Mouse (Mus musculus): ENCODE results near the gene Ccpg1os. TPM values are rescaled to one million over a fixed set of nuclear protein-coding genes. Genes with fewer than 3 reads are reported as not detected.

The Ccpg1os gene
- polyA plus RNA-seq (2014; fragmentation: Nextera tagmentation; extraction: Ambion mirVana): 12.7 and 16.7 TPM in 2 replicates

- no peak within 1 kb of the TSS for H3K27ac ChIP-seq (replicated peaks; ENCODE audit: low read depth, low read length)
- H3K36me3 ChIP-seq (replicated peaks; ENCODE audit: control insufficient read depth, insufficient read depth, low read depth, low read length): no peaks in the 10 kb centered on the region
- no peaks in the 10 kb centered on the region for H3K4me1 ChIP-seq (ENCODE audit: control insufficient read depth, insufficient read depth, low read length)
- H3K4me2 ChIP-seq (ENCODE audit: low read depth, low read length): peak within 1 kb of the TSS; percentile 77
- H3K9me3 ChIP-seq (replicated peaks; ENCODE audit: control insufficient read depth, low read length): no peaks in the 10 kb centered on the region
- no peaks in the 10 kb centered on the region for H3K27me3 ChIP-seq (ENCODE audit: control insufficient read depth, insufficient read depth, low read length)
- ATAC-seq (replicated peaks; ENCODE audit: insufficient number of reproducible peaks, low FRiP score, low TSS enrichment, low read depth) (peak; percentile 98), DNase-seq (ENCODE audit: low spot score) (peak; percentile 98)
- peak within 1 kb of the TSS; percentile 69 for H3K9ac ChIP-seq (replicated peaks; ENCODE audit: low read length)
- under 1% methylated on average over 86 of the region's 88 CpGs for WGBS
- H3K4me3 ChIP-seq (ENCODE audit: low read depth, low read length): peak within 1 kb of the TSS; percentile 58
Observed at GRCm38 (mm10) chr9:72985250-72986220, at the start of gene Ccpg1os, which contains the start of gene Ccpg1. Gene Ccpg1os, minus strand, starts transcription at chr9:72985382. Gene Ccpg1, plus strand, starts transcription at chr9:72985429.

DNA sequence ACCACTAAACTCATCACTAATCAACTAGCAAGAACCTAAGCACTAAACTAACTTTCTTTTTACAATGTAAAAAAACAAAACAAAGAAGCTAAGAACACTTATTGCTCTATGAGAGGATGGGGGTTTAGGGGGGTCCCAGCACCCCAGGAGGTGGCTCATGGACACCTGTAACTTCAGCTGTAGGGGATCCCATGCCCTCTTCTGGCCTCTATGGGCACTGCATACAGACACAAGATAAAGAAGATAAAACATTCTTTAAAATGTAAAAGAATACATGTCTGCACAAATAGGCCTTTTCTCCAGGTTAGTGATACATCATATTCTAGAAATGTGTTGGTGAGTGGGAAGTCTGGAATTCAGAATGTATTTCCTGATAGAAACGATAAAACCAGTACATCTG lies 48.2 kb upstream of the Ccpg1os start:
- no peaks in the 10 kb centered on the region; the same call in 1 of the 2 replicates for H3K36me3 ChIP-seq (replicated peaks; ENCODE audit: control insufficient read depth, insufficient read depth, low read depth, low read length)
- 97% methylated on average over 1 of the region's 1 CpGs for WGBS

DNA sequence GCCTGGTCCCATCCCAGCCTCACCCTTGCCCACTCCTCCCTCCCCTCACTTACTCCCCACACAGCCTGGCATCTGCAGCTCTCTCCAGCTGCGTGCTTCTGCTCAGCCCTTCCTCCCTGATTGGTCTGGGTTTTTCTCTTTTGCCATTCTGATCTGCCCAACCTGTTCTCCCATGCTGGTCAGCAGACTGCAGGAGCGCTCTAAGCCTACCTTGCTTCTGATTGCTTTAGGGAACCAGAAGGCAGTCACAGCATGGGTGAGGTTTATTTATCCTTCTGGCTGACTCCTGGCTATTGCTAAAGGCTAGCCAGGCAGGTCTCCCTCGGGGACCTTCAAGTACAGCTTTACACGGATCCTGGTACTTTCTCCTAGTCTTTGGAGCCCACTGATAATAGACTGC lies 46.2 kb upstream of the Ccpg1os start:
- Histone ChIP-seq H3K27me3 (ENCODE audit: control insufficient read depth, insufficient read depth, low read length) (no peaks in the 10 kb centered on the region), H3K9me3 (replicated peaks; ENCODE audit: control insufficient read depth, low read length) (no peaks in the 10 kb centered on the region), H3K9ac (replicated peaks; ENCODE audit: low read length) (no peak overlapping the region), H3K36me3 (replicated peaks; ENCODE audit: control insufficient read depth, insufficient read depth, low read depth, low read length) (no peaks in the 10 kb centered on the region; the same call in 1 of the 2 replicates), H3K4me2 (ENCODE audit: low read depth, low read length) (no peak overlapping the region), H3K27ac (replicated peaks; ENCODE audit: low read depth, low read length) (no peak overlapping the region), H3K4me1 (ENCODE audit: control insufficient read depth, insufficient read depth, low read length) (no peaks in the 10 kb centered on the region), H3K4me3 (ENCODE audit: low read depth, low read length) (no peak overlapping the region)
- DNase-seq (ENCODE audit: low spot score): no peak
- no peak for ATAC-seq (replicated peaks; ENCODE audit: insufficient number of reproducible peaks, low FRiP score, low TSS enrichment, low read depth)
- WGBS: 81% methylated on average over 4 of the region's 4 CpGs

More for the DNA sequence above, 48.2 kb upstream of the Ccpg1os start:
- H3K9me3 ChIP-seq (replicated peaks; ENCODE audit: control insufficient read depth, low read length): no peaks in the 10 kb centered on the region
- no peak overlapping the region for H3K4me3 ChIP-seq (ENCODE audit: low read depth, low read length)
- H3K9ac ChIP-seq (replicated peaks; ENCODE audit: low read length): no peak overlapping the region
- H3K4me1 ChIP-seq (ENCODE audit: control insufficient read depth, insufficient read depth, low read length): no peaks in the 10 kb centered on the region
- no peaks in the 10 kb centered on the region for H3K27me3 ChIP-seq (ENCODE audit: control insufficient read depth, insufficient read depth, low read length)
- DNase-seq (ENCODE audit: low spot score) (no peak), ATAC-seq (replicated peaks; ENCODE audit: insufficient number of reproducible peaks, low FRiP score, low TSS enrichment, low read depth) (no peak)
- H3K4me2 ChIP-seq (ENCODE audit: low read depth, low read length): no peak overlapping the region
- no peak overlapping the region for H3K27ac ChIP-seq (replicated peaks; ENCODE audit: low read depth, low read length)

GRCm38 (mm10) chr9:73030443-73030842 lies 45.3 kb upstream of the Ccpg1os start:
- Histone ChIP-seq H3K9ac (replicated peaks; ENCODE audit: low read length) (no peak overlapping the region), H3K4me2 (ENCODE audit: low read depth, low read length) (no peak overlapping the region), H3K27ac (replicated peaks; ENCODE audit: low read depth, low read length) (no peak overlapping the region), H3K36me3 (replicated peaks; ENCODE audit: control insufficient read depth, insufficient read depth, low read depth, low read length) (no peaks in the 10 kb centered on the region; the same call in 1 of the 2 replicates), H3K9me3 (replicated peaks; ENCODE audit: control insufficient read depth, low read length) (no peaks in the 10 kb centered on the region), H3K4me3 (ENCODE audit: low read depth, low read length) (no peak overlapping the region), H3K4me1 (ENCODE audit: control insufficient read depth, insufficient read depth, low read length) (no peaks in the 10 kb centered on the region), H3K27me3 (ENCODE audit: control insufficient read depth, insufficient read depth, low read length) (no peaks in the 10 kb centered on the region)
- ATAC-seq (replicated peaks; ENCODE audit: insufficient number of reproducible peaks, low FRiP score, low TSS enrichment, low read depth): no peak
- no peak for DNase-seq (ENCODE audit: low spot score)
- 82% methylated on average over 1 of the region's 1 CpGs for WGBS

- peak; percentile 65; the same call in 1 of the 2 replicates for ATAC-seq (replicated peaks; ENCODE audit: insufficient number of reproducible peaks, low FRiP score, low TSS enrichment, low read depth)
- Histone ChIP-seq H3K27ac (replicated peaks; ENCODE audit: low read depth, low read length) (no peak overlapping the region), H3K9me3 (replicated peaks; ENCODE audit: control insufficient read depth, low read length) (no peaks in the 10 kb centered on the region), H3K36me3 (replicated peaks; ENCODE audit: control insufficient read depth, insufficient read depth, low read depth, low read length) (no peaks in the 10 kb centered on the region), H3K9ac (replicated peaks; ENCODE audit: low read length) (no peak overlapping the region; the same call in 1 of the 2 replicates), H3K27me3 (ENCODE audit: control insufficient read depth, insufficient read depth, low read length) (no peaks in the 10 kb centered on the region), H3K4me3 (ENCODE audit: low read depth, low read length) (no peak overlapping the region), H3K4me1 (ENCODE audit: control insufficient read depth, insufficient read depth, low read length) (no peaks in the 10 kb centered on the region), H3K4me2 (ENCODE audit: low read depth, low read length) (no peak overlapping the region)
- DNase-seq (ENCODE audit: low spot score): no peak
- 25% methylated on average over 17 of the region's 17 CpGs for WGBS
Observed at GRCm38 (mm10) chr9:73025818-73026636, 40.8 kb upstream of the Ccpg1os start.

- Histone ChIP-seq H3K4me2 (ENCODE audit: low read depth, low read length) (no peak overlapping the region), H3K9ac (replicated peaks; ENCODE audit: low read length) (no peak overlapping the region), H3K4me1 (ENCODE audit: control insufficient read depth, insufficient read depth, low read length) (no peaks in the 10 kb centered on the region), H3K9me3 (replicated peaks; ENCODE audit: control insufficient read depth, low read length) (no peaks in the 10 kb centered on the region), H3K4me3 (ENCODE audit: low read depth, low read length) (no peak overlapping the region), H3K27me3 (ENCODE audit: control insufficient read depth, insufficient read depth, low read length) (no peaks in the 10 kb centered on the region), H3K36me3 (replicated peaks; ENCODE audit: control insufficient read depth, insufficient read depth, low read depth, low read length) (no peaks in the 10 kb centered on the region), H3K27ac (replicated peaks; ENCODE audit: low read depth, low read length) (no peak overlapping the region)
- DNase-seq (ENCODE audit: low spot score) (no peak), ATAC-seq (replicated peaks; ENCODE audit: insufficient number of reproducible peaks, low FRiP score, low TSS enrichment, low read depth) (no peak)
- 90% methylated on average over 5 of the region's 5 CpGs for WGBS
Observed at GRCm38 (mm10) chr9:73020566-73021097, 35.5 kb upstream of the Ccpg1os start.

DNA sequence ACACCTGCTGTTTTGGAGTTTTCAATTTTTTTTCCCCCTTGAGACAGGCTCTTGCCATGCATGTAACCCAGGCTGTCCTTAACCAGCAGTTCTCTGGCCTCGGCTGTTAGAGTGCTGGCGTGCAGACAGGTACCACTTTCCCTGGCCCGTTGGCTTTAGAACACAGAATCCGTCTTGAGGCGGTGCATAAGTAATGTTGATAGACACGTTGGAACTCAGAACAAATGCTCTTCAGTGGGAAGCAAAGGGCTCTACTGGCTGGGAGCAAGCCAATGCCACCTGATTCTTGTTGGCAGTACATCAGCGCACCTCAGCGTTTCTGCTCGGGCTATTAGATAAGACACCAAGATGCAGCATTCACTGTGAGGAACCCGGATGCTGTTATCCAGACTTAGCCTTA lies 34.7 kb upstream of the Ccpg1os start:
- H3K9ac ChIP-seq (replicated peaks; ENCODE audit: low read length): no peak overlapping the region
- DNase-seq (ENCODE audit: low spot score): no peak
- H3K27ac ChIP-seq (replicated peaks; ENCODE audit: low read depth, low read length): no peak overlapping the region
- H3K4me1 ChIP-seq (ENCODE audit: control insufficient read depth, insufficient read depth, low read length): no peaks in the 10 kb centered on the region
- H3K4me3 ChIP-seq (ENCODE audit: low read depth, low read length): no peak overlapping the region
- no peaks in the 10 kb centered on the region for H3K9me3 ChIP-seq (replicated peaks; ENCODE audit: control insufficient read depth, low read length)
- no peaks in the 10 kb centered on the region for H3K36me3 ChIP-seq (replicated peaks; ENCODE audit: control insufficient read depth, insufficient read depth, low read depth, low read length)
- no peak for ATAC-seq (replicated peaks; ENCODE audit: insufficient number of reproducible peaks, low FRiP score, low TSS enrichment, low read depth)
- WGBS: 92% methylated on average over 10 of the region's 10 CpGs
- H3K4me2 ChIP-seq (ENCODE audit: low read depth, low read length): no peak overlapping the region
- H3K27me3 ChIP-seq (ENCODE audit: control insufficient read depth, insufficient read depth, low read length): no peaks in the 10 kb centered on the region
